Comparison of ENCODE assay signal across 20 mouse cellular contexts in the genomic region with DNA sequence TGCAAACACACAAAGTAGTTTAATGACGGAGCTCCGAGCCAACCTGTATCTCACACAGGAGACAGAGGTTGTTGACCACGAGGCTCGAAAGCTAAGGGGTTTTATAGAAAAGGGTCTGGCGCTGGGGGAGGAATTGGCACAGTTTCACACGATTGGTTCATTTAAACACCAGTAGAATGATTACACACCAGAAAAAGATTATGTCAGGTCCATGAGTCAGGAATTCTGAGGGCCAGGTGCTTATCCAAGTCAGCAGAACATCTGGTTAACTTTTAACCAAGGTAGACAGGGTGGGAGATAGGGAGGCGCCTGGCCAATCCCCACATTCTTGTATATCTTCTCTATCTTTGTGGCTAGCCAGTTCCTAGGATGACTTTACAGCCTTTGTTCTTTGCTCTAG. TPM values are rescaled to one million over a fixed set of nuclear protein-coding genes. Genes with fewer than 3 reads are reported as not detected.
"Had no signal": no experiment of that assay in that cellular context is flagged by ENCODE, and none has a peak within 500 bp of the region (broad histone marks: within the 10 kb centered on the region; RNA-seq: fewer than 3 reads in every experiment).

No protein-coding gene starts in this region.

RNA-seq across cellular contexts. Expression of gene Gm10772, which starts 35.8 kb away (rescaled TPM):
- polyA plus RNA-seq: cortical plate, adult 2 months; embryonic facial prominence, embryonic 10.5 days; embryonic facial prominence, embryonic 11.5 days; embryonic facial prominence, embryonic 12.5 days; embryonic facial prominence, embryonic 13.5 days; embryonic facial prominence, embryonic 14.5 days; embryonic facial prominence, embryonic 15.5 days; erythroblast, embryonic 14.5 days; forebrain, embryonic 10.5 days; forebrain, embryonic 11.5 days; forebrain, embryonic 12.5 days; forebrain, embryonic 13.5 days; forebrain, embryonic 14.5 days; forebrain, embryonic 15.5 days; forebrain, embryonic 16.5 days; forebrain, postnatal 0 days; frontal cortex, adult 2 months; gonadal fat pad, adult 2 months; heart, adult 2 months; heart, embryonic 10.5 days had no signal
